Mouse (Mus musculus) forebrain, embryonic 16.5 days (tissue): ENCODE data around the gene Lhfp. TPM values are rescaled to one million over a fixed set of nuclear protein-coding genes. Genes with fewer than 3 reads are reported as not detected.

Experiments
- ATAC-seq: fragments of 200-750 bp; cut with Nextera tagmentation; 2 replicates; pipeline ENCODE4 v1.8.0; 2017; ENCODE audit warnings: mild to moderate bottlenecking, moderate library complexity
- H3K27ac ChIP-seq: fragments of 300-500 bp; sonication (generic); 2 replicates; pipeline ENCODE4 v1.5.1; 2014; ENCODE audit warnings: low read length, control low read depth
- H3K27me3 ChIP-seq: fragments of 300-500 bp; sonication (generic); replicated peaks from 2 replicates; pipeline ENCODE4 v1.6.1; 2014; ENCODE audit warnings: low read length; ENCODE audit not compliant: control insufficient read depth, insufficient read depth
- H3K36me3 ChIP-seq: fragments of 300-500 bp; sonication (generic); 2 replicates; pipeline ENCODE4 v1.6.1; 2014; ENCODE audit not compliant: control insufficient read depth, insufficient read depth
- H3K4me1 ChIP-seq: fragments of 300-500 bp; sonication (generic); replicated peaks from 2 replicates; pipeline ENCODE4 v1.6.1; 2014; ENCODE audit warnings: low read length; ENCODE audit not compliant: control insufficient read depth, insufficient read depth
- H3K4me2 ChIP-seq: fragments of 300-500 bp; sonication (generic); 2 replicates; pipeline ENCODE4 v1.6.1; 2014; ENCODE audit warnings: mild to moderate bottlenecking, low read length, control low read depth
- H3K4me3 ChIP-seq: fragments of 300-500 bp; sonication (generic); replicated peaks from 2 replicates; pipeline ENCODE4 v1.5.1; 2014; ENCODE audit warnings: mild to moderate bottlenecking, low read length, control low read depth
- H3K9ac ChIP-seq: fragments of 300-500 bp; sonication (generic); replicated peaks from 2 replicates; pipeline ENCODE4 v1.6.1; 2014; ENCODE audit warnings: low read depth, low read length, control low read depth
- H3K9me3 ChIP-seq: fragments of 300-500 bp; sonication (generic); 2 replicates; pipeline ENCODE4 v1.6.1; 2016; ENCODE audit warnings: low read length; ENCODE audit not compliant: control insufficient read depth
- WGBS: fragments of 180-500 bp; shearing (Covaris S2); extraction: QIAGEN DNeasy Blood & Tissue Kit; methylation state at CpG from one replicate; pipeline ENCODE4 v1.1.7; 2014; 5-methylcytosine and 5-hydroxymethylcytosine counted together
- polyA plus RNA-seq: library from polyadenylated mRNA; unstranded; fragments of >200 nt; fragmentation: Nextera tagmentation; extraction: Ambion mirVana; gene quantifications from 2 replicates; pipeline ENCODE4 v1.2.1, GENCODE M21; 2015

Lhfp gene
- polyA plus RNA-seq, 1 experiment from 2014 or later, result 43.7 TPM

DNA sequence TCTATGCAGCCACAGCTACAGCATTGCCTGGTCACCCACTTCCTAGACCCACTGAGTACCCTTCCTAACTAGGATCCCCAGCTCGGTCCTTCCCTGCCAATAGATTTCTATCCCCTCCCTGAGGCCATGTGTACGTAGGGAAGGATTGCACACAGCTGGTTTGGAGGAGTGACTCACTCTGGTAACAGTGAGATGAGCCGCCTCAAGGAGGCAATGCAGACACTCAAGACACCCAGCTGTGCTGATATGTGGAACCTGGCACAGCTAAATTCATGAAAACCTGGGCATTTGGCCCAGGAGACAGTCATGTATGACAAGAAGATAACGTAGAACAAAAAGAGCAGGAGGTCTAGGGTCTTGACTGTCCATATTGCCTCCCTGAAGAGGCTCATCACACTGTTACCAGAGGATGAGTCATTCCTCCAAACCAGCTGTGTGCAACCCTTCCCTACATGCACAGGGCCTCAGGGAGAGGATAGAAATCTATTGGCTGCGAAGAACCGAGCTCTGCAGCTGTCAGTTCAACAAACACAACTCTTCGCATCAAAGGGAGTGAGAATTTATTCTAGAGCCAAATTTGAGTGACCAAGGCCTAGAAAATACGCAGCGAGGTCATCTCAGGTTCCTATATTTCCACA lies 204.4 kb downstream of the Lhfp start:
- no peak overlapping the region for H3K9ac ChIP-seq
- no peak for ATAC-seq
- H3K9me3 ChIP-seq, result no peaks in the 10 kb centered on the region; the same call in 1 of the 2 replicates
- 91% methylated on average over 9 of the region's 9 CpGs for WGBS
- no peaks in the 10 kb centered on the region for H3K36me3 ChIP-seq
- no peak overlapping the region for H3K4me2 ChIP-seq
- H3K4me1 ChIP-seq, result 0 out of 2 replicates have a peak, but pooled peaks cover 3% of the 10 kb centered on the region
- H3K27ac ChIP-seq, result no peak overlapping the region
- H3K27me3 ChIP-seq, result no peaks in the 10 kb centered on the region
- H3K4me3 ChIP-seq, result no peak overlapping the region

DNA sequence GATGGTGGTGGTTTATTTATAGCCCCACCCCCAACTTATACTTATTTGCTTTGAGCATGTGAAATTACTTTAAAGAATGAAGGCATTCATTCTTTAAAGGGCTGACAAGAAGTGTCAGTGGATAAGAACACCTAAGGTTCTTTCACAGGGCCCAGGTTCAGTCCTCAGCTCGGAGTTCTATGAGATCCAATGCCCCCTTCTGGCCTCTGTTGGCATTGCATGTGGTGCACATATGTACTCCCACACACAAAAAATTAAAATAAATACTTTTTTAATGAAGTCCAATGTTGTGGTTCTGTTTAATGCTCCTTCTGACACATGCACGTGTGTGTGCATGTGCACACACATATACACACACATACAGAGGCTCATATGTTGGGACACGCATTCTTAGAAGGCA lies 205.8 kb downstream of the Lhfp start:
- Histone ChIP-seq H3K27me3 (no peaks in the 10 kb centered on the region), H3K4me3 (no peak overlapping the region), H3K36me3 (no peaks in the 10 kb centered on the region), H3K27ac (no peak overlapping the region), H3K4me2 (no peak overlapping the region), H3K9me3 (no peaks in the 10 kb centered on the region; the same call in 1 of the 2 replicates), H3K4me1 (0 out of 2 replicates have a peak, but pooled peaks cover 3% of the 10 kb centered on the region), H3K9ac (no peak overlapping the region)
- ATAC-seq, result no peak
- 84% methylated on average over 3 of the region's 3 CpGs for WGBS

DNA sequence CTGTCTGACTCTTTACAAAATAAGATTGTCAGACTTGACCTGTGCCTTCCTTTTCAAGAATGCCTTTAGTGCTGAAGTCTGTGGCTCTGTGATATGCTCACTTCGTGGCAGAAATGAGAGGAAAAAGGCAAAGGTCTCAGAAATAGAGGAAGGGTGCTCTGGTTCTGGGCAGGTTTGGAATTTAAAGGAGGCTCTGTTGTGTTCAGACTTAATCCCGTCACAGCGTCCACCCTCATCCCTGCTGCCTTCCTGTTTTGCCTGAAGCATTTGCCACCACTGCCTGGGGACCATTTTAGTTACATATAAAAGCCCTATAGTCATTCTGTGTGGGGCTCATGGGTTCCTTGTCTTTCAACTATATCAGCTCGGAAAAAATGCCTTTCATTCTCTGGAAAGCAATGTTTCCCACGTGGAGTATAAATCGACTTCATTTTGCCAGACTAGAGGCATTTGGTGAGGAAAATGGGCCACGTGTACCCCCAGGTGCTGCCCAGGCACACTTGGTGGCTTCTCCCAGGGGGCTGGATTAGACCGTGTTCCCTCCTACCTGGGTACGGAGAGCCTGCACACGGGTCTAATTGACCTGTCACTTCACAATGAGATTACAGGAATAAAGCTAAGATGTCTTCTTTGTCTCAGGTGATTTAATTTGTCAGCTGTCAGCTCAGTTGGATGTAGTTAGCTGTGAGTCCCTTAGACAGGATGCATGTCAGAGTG lies 207.0 kb downstream of the Lhfp start:
- no peaks in the 10 kb centered on the region for H3K27me3 ChIP-seq
- no peak for ATAC-seq
- H3K27ac ChIP-seq, result no peak overlapping the region
- no peak overlapping the region for H3K9ac ChIP-seq
- WGBS, result 19% methylated on average over 10 of the region's 10 CpGs
- H3K4me2 ChIP-seq, result no peak overlapping the region
- H3K4me1 ChIP-seq, result 0 out of 2 replicates have a peak, but pooled peaks cover 6% of the 10 kb centered on the region
- H3K36me3 ChIP-seq, result no peaks in the 10 kb centered on the region
- H3K4me3 ChIP-seq, result no peak overlapping the region
- no peaks in the 10 kb centered on the region for H3K9me3 ChIP-seq

DNA sequence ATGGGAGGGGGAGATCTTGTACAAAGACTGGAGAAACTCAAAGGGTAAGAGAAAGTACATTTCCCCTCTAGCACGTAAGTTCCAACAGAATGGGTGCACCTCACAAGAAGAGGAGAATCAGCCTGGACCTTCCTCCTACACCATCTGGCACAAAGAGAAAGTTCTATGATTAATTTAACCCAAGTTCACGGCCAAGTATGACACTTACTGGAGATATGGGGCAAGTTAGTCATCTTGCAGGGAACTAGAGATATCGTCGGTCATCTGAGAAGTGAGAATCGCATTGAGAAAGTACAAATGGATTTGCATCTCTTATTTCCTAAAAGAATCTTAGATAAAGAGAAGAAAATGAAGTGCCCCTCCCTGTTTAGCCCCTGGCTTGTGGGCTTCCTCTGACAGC lies 211.2 kb downstream of the Lhfp start:
- H3K9me3 ChIP-seq, result no peaks in the 10 kb centered on the region
- 95% methylated on average over 5 of the region's 5 CpGs for WGBS

DNA sequence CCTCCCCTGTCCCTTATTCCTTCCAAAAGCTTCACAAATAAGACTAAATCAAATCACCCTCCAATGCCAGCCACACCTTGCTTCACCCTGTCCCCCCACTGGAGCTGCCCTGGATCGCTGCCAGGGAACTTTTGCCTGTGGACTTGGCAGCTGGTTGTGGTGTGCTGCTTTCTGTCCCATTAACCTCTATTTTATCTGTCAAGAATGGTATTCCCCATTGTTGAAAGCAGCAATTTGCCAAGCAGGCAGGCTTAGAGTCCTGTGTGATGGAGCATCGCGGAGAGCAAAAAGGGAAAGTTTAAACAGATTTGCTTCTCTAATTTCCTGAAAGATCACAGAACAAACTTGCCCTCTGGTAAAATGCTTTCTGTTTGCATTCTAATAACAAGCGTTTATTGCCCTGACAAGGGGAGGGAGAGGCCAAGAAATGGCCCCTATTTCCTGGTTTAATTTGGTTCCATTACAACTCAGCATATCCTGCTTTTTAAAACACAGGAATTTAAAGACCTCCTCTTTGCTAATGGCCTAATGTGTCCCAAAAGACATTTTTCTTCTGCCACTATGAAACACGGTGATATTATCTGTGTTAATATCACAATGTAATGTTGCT lies 212.0 kb downstream of the Lhfp start:
- Histone ChIP-seq H3K4me3 (no peak overlapping the region), H3K9me3 (no peaks in the 10 kb centered on the region), H3K36me3 (no peaks in the 10 kb centered on the region), H3K27me3 (no peaks in the 10 kb centered on the region), H3K4me2 (no peak overlapping the region), H3K4me1 (peaks cover 5% of the 10 kb centered on the region; the same call in 1 of the 2 replicates), H3K27ac (no peak overlapping the region), H3K9ac (no peak overlapping the region)
- ATAC-seq, result 0 out of 2 replicates have a peak, but pooled peaks have one; percentile 26
- 45% methylated on average over 5 of the region's 5 CpGs for WGBS

More for the DNA sequence above, 211.2 kb downstream of the Lhfp start:
- ATAC-seq, result no peak
- Histone ChIP-seq H3K27me3 (no peaks in the 10 kb centered on the region), H3K9ac (no peak overlapping the region), H3K4me2 (no peak overlapping the region), H3K4me3 (no peak overlapping the region), H3K27ac (no peak overlapping the region), H3K4me1 (0 out of 2 replicates have a peak, but pooled peaks cover 6% of the 10 kb centered on the region), H3K36me3 (no peaks in the 10 kb centered on the region)

DNA sequence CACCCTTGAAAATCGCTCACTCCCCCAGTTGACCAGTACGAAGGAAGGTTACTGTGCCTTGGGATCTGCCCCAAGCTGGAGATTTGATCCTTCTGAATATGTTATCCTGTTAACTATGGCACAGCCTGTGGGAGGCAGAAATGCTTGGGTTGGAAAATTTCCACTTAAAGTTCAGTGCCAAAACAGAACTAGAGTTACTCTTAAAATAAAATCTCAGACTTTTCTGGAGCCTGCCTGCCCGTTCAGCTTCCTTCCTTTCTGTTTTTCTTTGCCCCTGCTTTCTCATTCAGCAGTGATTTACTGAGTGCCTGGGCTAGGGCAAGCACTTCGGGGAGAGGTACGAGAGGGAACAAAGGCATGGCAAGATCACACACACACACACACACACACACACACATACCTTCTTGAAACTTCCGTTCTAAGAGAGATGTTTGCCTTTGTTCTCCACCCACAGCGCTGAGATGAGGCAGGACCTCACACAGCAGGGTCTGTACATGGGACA lies 217.4 kb downstream of the Lhfp start:
- no peak overlapping the region for H3K9ac ChIP-seq
- ATAC-seq, result no peak
- H3K4me2 ChIP-seq, result no peak overlapping the region
- no peaks in the 10 kb centered on the region for H3K36me3 ChIP-seq
- H3K4me1 ChIP-seq, result no peaks in the 10 kb centered on the region; the same call in none of the 2 replicates
- no peaks in the 10 kb centered on the region for H3K27me3 ChIP-seq
- no peaks in the 10 kb centered on the region for H3K9me3 ChIP-seq
- 35% methylated on average over 7 of the region's 7 CpGs for WGBS
- H3K4me3 ChIP-seq, result no peak overlapping the region
- no peak overlapping the region for H3K27ac ChIP-seq

DNA sequence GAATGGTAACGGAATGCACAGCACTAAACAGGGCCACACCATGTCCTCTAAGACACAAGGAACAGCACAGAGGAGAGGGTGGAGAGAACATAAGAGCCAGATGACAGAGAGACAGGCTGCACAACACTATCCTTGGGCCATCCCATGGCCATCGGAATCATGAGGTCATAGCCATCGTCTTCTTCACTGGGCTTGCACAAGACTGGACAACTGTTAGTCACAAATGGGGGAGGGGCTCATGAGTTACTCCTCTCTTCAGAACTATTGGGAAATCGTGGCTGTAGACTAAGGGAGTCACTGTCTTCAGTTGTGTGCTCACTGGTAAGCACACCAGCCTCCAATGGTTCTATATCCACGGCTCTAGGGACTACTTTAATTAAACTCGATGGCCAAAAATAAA lies 224.8 kb downstream of the Lhfp start:
- peaks cover 5% of the 10 kb centered on the region; the same call in 1 of the 2 replicates for H3K4me1 ChIP-seq
- H3K27me3 ChIP-seq, result no peaks in the 10 kb centered on the region
- WGBS, result 88% methylated on average over 6 of the region's 6 CpGs
- ATAC-seq, result no peak
- no peak overlapping the region for H3K4me2 ChIP-seq
- H3K9me3 ChIP-seq, result 0 out of 2 replicates have a peak, but pooled peaks cover 3% of the 10 kb centered on the region
- no peak overlapping the region for H3K4me3 ChIP-seq
- H3K9ac ChIP-seq, result no peak overlapping the region
- H3K27ac ChIP-seq, result no peak overlapping the region
- no peaks in the 10 kb centered on the region for H3K36me3 ChIP-seq

DNA sequence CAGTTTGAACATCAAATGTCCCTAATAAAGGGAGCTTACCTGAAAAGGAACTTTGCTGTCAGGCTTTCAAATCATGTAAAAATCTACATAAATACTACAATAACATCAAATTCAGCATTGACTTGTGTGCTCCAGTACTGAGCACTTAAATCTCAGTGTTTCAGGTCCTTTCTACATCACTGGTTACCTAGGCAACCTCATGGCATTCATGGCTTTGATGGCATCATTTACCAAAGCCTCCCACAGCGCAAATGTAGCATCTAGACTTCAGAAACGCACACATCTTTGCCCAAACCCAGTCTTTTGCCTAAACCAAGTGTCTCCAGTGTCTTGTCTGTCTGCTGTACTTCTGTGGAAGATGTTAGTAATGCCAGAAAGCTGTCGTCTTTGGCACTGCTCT lies 225.7 kb downstream of the Lhfp start:
- ATAC-seq, result no peak
- 46% methylated on average over 3 of the region's 3 CpGs for WGBS
- 0 out of 2 replicates have a peak, but pooled peaks cover 3% of the 10 kb centered on the region for H3K9me3 ChIP-seq

DNA sequence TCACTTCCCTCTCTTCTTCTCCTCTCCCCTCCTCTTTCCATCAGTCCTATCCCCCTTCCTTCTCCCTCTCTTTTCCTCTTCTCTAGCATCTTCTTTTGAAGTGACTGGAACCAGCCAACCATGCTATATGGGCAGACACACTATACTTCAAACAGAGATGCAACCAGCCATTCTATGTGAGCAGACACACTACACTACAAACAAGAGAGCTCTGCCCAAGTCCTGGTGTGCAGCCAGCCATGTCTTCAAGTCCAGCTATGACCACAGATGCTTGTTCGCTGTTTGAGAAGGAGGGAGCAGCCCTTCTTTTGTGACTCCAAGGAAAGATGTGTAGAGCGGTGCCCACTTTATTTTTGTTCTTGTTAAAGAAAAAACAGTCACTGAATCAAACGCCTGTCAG lies 231.9 kb downstream of the Lhfp start:
- H3K4me3 ChIP-seq, result no peak overlapping the region
- 91% methylated on average over 3 of the region's 3 CpGs for WGBS
- no peak overlapping the region for H3K4me2 ChIP-seq
- no peak for ATAC-seq
- H3K9me3 ChIP-seq, result no peaks in the 10 kb centered on the region
- no peaks in the 10 kb centered on the region for H3K36me3 ChIP-seq
- no peaks in the 10 kb centered on the region for H3K4me1 ChIP-seq
- H3K9ac ChIP-seq, result no peak overlapping the region
- H3K27me3 ChIP-seq, result no peaks in the 10 kb centered on the region
- H3K27ac ChIP-seq, result no peak overlapping the region

More for the DNA sequence above, 225.7 kb downstream of the Lhfp start:
- no peak overlapping the region for H3K27ac ChIP-seq
- H3K4me3 ChIP-seq, result no peak overlapping the region
- H3K4me2 ChIP-seq, result no peak overlapping the region
- H3K27me3 ChIP-seq, result no peaks in the 10 kb centered on the region
- H3K9ac ChIP-seq, result no peak overlapping the region
- peaks cover 5% of the 10 kb centered on the region; the same call in 1 of the 2 replicates for H3K4me1 ChIP-seq
- no peaks in the 10 kb centered on the region for H3K36me3 ChIP-seq
